Mouse (Mus musculus) hindbrain, embryonic 11.5 days (tissue): ENCODE results near the gene Prickle4. TPM values are rescaled to one million over a fixed set of nuclear protein-coding genes. Genes with fewer than 3 reads are reported as not detected.

Experiments
- ATAC-seq: fragments of 200-750 bp; cut with Nextera tagmentation; 2 replicates; pipeline ENCODE4 v1.8.0; 2017; ENCODE audit warnings: mild to moderate bottlenecking, moderate TSS enrichment, moderate library complexity; ENCODE audit not compliant: low FRiP score
- DNase-seq: peaks from one replicate; pipeline ENCODE4 v3.0.0-alpha.2; 2015; ENCODE audit warnings: low spot score
- H3K27ac ChIP-seq: fragments of 300-500 bp; sonication (generic); 2 replicates; pipeline ENCODE4 v1.5.1; 2014; ENCODE audit warnings: mild to moderate bottlenecking, low read depth, low read length
- H3K27me3 ChIP-seq: fragments of 300-500 bp; sonication (generic); 2 replicates; pipeline ENCODE4 v1.6.1; 2014; ENCODE audit warnings: mild to moderate bottlenecking, low read length, moderate library complexity, mixed read lengths; ENCODE audit not compliant: control insufficient read depth, insufficient read depth
- H3K36me3 ChIP-seq: fragments of 300-500 bp; sonication (generic); 2 replicates; pipeline ENCODE4 v1.6.1; 2014; ENCODE audit warnings: mild to moderate bottlenecking, low read length, moderate library complexity, mixed read lengths; ENCODE audit not compliant: control insufficient read depth, insufficient read depth
- H3K4me1 ChIP-seq: fragments of 300-500 bp; sonication (generic); replicated peaks from 2 replicates; pipeline ENCODE4 v1.6.1; 2014; ENCODE audit warnings: low read length, mixed read lengths; ENCODE audit not compliant: control insufficient read depth, insufficient read depth
- H3K4me2 ChIP-seq: fragments of 300-500 bp; sonication (generic); replicated peaks from 2 replicates; pipeline ENCODE4 v1.6.1; 2014; ENCODE audit warnings: mild to moderate bottlenecking, low read depth, low read length
- H3K4me3 ChIP-seq: fragments of 300-500 bp; sonication (generic); 2 replicates; pipeline ENCODE4 v1.5.1; 2014; ENCODE audit warnings: low read depth, low read length
- H3K9ac ChIP-seq: fragments of 300-500 bp; sonication (generic); 2 replicates; pipeline ENCODE4 v1.6.1; 2014; ENCODE audit warnings: low read depth, low read length
- H3K9me3 ChIP-seq: fragments of 300-500 bp; sonication (generic); 2 replicates; pipeline ENCODE4 v1.6.1; 2016; ENCODE audit warnings: low read length; ENCODE audit not compliant: control insufficient read depth
- WGBS: fragments of 180-500 bp; shearing (Covaris S2); extraction: QIAGEN DNeasy Blood & Tissue Kit; methylation state at CpG from one replicate; pipeline ENCODE4 v1.1.7; 2014; 5-methylcytosine and 5-hydroxymethylcytosine counted together
- polyA plus RNA-seq: library from polyadenylated mRNA; unstranded; fragments of >200 nt; fragmentation: Nextera tagmentation; extraction: Ambion mirVana; gene quantifications from 2 replicates; pipeline ENCODE4 v1.2.1, GENCODE M21; 2014

Prickle4 gene
- polyA plus RNA-seq, 1 experiment from 2014 or later, result 1.8 TPM

GRCm38 (mm10) chr17:47688344-47688607 is 6.3 kb downstream of the Prickle4 start, which contains the start of gene Tomm6:
Gene Tomm6, minus strand, starts transcription at chr17:47688386.
- WGBS, result 0% methylated on average over 9 of the region's 9 CpGs
- H3K4me3 ChIP-seq, result peak within 1 kb of the TSS; percentile 83

DNA sequence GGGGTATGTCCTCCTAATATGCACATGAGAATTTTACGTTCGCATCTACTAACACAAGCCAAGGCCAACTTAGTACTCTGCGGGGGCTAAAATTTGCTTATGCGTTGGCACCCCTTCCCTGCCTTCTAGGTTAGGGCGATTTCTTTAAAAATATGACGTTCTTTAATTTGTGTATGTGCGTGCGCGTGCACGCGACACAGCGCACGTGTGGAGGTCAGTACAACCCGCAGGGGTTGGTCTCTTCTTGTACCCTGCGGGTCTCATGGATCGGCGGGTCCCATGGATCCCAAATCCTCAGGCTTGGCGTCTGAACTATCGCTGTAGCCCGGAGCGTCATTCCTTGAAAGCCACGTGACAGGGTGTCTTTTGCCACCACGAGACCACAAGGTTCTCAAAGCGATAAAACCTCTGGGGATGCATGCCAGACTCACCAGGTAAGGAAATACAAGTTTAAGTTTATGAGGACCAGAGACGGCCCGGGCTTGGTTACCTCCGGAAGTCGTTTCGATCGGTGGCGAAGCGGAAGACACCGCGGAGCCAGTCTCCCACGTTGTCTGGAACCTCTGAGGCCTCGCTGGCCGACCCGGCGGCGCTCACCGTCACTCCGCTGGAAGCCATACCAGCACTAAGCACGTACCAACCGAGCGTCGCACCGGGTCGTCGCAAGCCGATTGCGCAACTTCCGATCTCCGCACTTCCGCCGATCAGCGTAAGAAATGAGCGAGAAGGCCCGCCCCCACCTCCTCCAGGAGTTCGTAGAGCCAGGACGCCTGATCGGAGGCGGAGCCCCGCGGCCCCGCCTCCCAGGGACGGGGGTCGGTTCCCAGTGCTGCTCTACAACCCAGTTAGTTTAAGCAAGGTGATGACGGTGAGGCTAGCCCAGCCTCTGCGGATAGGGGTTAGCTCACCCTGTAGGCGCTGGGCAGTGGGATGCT is 6.9 kb downstream of the Prickle4 start:
- peak; percentile 92 for ATAC-seq
- under 1% methylated on average over 70 of the region's 70 CpGs for WGBS
- H3K4me2 ChIP-seq, result peak overlapping the region; percentile 93
- peak overlapping the region; percentile 81 for H3K27ac ChIP-seq
- peak; percentile 98 for DNase-seq
- H3K9me3 ChIP-seq, result no peaks in the 10 kb centered on the region
- H3K27me3 ChIP-seq, result no peaks in the 10 kb centered on the region
- 0 out of 2 replicates have a peak, but pooled peaks cover 3% of the 10 kb centered on the region for H3K36me3 ChIP-seq
- peak overlapping the region; percentile 86 for H3K9ac ChIP-seq
- peak overlapping the region; percentile 83 for H3K4me3 ChIP-seq
- peaks cover 9% of the 10 kb centered on the region for H3K4me1 ChIP-seq

More at GRCm38 (mm10) chr17:47688344-47688607, 6.3 kb downstream of the Prickle4 start, which contains the start of gene Tomm6:
- Histone ChIP-seq H3K27me3 (no peaks in the 10 kb centered on the region), H3K4me2 (peak within 1 kb of the TSS; percentile 93), H3K9ac (peak within 1 kb of the TSS; percentile 86), H3K27ac (peak within 1 kb of the TSS; percentile 81), H3K9me3 (no peaks in the 10 kb centered on the region), H3K4me1 (peaks cover 9% of the 10 kb centered on the region), H3K36me3 (0 out of 2 replicates have a peak, but pooled peaks cover 3% of the 10 kb centered on the region)
- no peak for ATAC-seq
- DNase-seq, result no peak

- Histone ChIP-seq H3K36me3 (peaks cover 11% of the 10 kb centered on the region; the same call in 1 of the 2 replicates), H3K4me2 (no peak overlapping the region), H3K4me3 (no peak overlapping the region), H3K9me3 (no peaks in the 10 kb centered on the region), H3K27ac (no peak overlapping the region), H3K4me1 (peaks cover 6% of the 10 kb centered on the region), H3K27me3 (no peaks in the 10 kb centered on the region), H3K9ac (no peak overlapping the region)
- WGBS, result 90% methylated on average over 4 of the region's 4 CpGs
- no peak for DNase-seq
- no peak for ATAC-seq
Measured at GRCm38 (mm10) chr17:47682836-47683235, 11.7 kb downstream of the Prickle4 start.

- Histone ChIP-seq H3K27me3 (no peaks in the 10 kb centered on the region), H3K9me3 (no peaks in the 10 kb centered on the region), H3K4me1 (no peaks in the 10 kb centered on the region), H3K27ac (no peak overlapping the region), H3K4me2 (no peak overlapping the region), H3K36me3 (peaks cover 8% of the 10 kb centered on the region; the same call in 1 of the 2 replicates), H3K9ac (no peak overlapping the region), H3K4me3 (no peak overlapping the region)
- ATAC-seq, result no peak
- 91% methylated on average over 5 of the region's 5 CpGs for WGBS
- DNase-seq, result no peak
Measured at GRCm38 (mm10) chr17:47678702-47679101, 15.8 kb downstream of the Prickle4 start.

- H3K27ac ChIP-seq, result no peak overlapping the region
- DNase-seq, result no peak
- ATAC-seq, result no peak
- no peak overlapping the region for H3K4me3 ChIP-seq
- 91% methylated on average over 5 of the region's 5 CpGs for WGBS
- no peaks in the 10 kb centered on the region for H3K9me3 ChIP-seq
- peaks cover 8% of the 10 kb centered on the region; the same call in 1 of the 2 replicates for H3K36me3 ChIP-seq
- no peak overlapping the region for H3K9ac ChIP-seq
- peaks cover 3% of the 10 kb centered on the region for H3K4me1 ChIP-seq
- H3K27me3 ChIP-seq, result no peaks in the 10 kb centered on the region; the same call in 1 of the 2 replicates
- H3K4me2 ChIP-seq, result no peak overlapping the region
Measured at GRCm38 (mm10) chr17:47678238-47678637, 16.3 kb downstream of the Prickle4 start.

GRCm38 (mm10) chr17:47676581-47676980 is 18.0 kb downstream of the Prickle4 start:
- H3K36me3 ChIP-seq, result peaks cover 8% of the 10 kb centered on the region; the same call in 1 of the 2 replicates
- peaks cover 9% of the 10 kb centered on the region for H3K4me1 ChIP-seq
- no peak for ATAC-seq
- H3K4me2 ChIP-seq, result no peak overlapping the region
- 24% methylated on average over 9 of the region's 9 CpGs for WGBS
- peaks cover 5% of the 10 kb centered on the region; the same call in 1 of the 2 replicates for H3K27me3 ChIP-seq
- H3K4me3 ChIP-seq, result no peak overlapping the region
- H3K9ac ChIP-seq, result no peak overlapping the region
- H3K9me3 ChIP-seq, result no peaks in the 10 kb centered on the region
- DNase-seq, result peak; percentile 86
- H3K27ac ChIP-seq, result no peak overlapping the region

DNA sequence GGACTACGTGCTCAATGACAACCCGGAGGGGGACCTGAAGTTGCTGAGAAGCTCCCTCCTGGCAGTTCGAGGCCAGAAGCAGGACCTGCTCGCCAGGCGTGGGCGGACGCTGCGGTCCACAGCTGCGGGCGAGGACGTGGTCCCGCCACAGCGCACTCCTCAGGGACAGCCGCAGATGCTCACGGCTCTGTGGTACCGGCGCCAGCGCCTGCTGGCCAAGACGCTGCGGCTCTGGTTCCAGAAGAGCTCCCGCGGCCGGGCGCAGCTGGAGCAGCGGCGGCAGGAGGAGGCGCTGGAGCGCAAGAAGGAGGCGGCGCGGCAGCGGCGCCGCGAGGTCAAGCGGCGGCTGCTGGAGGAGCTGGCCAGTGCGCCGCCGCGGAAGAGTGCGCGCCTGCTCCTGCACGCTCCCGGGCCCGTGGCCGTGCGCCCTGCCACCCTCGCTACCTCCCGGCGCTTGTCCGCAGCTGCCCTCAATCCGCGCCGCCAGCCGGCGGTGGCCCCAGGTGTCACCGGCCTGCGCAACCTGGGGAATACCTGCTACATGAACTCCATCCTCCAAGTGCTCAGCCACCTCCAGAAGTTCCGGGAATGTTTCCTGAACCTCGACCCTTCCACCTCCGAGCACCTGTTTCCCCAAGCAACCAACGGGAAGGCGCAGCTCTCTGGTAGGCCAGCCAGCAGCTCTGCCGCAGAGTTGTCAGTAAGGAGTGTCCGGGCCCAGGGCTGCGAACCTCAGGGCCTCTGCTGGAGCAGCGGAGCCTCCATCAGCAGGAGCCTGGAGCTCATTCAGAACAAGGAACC is 22.0 kb downstream of the Prickle4 start:
- peak overlapping the region; percentile 59 for H3K9ac ChIP-seq
- no peaks in the 10 kb centered on the region for H3K36me3 ChIP-seq
- H3K4me1 ChIP-seq, result peaks cover 9% of the 10 kb centered on the region
- H3K27ac ChIP-seq, result no peak overlapping the region
- no peaks in the 10 kb centered on the region for H3K9me3 ChIP-seq
- 4% methylated on average over 64 of the region's 68 CpGs for WGBS
- DNase-seq, result peak; percentile 78
- ATAC-seq, result peak; percentile 71
- peak overlapping the region; percentile 78 for H3K4me2 ChIP-seq
- H3K27me3 ChIP-seq, result peaks cover 7% of the 10 kb centered on the region; the same call in 1 of the 2 replicates
- H3K4me3 ChIP-seq, result peak overlapping the region; percentile 35

GRCm38 (mm10) chr17:47671988-47672310 is 22.6 kb downstream of the Prickle4 start:
- Histone ChIP-seq H3K4me3 (peak overlapping the region; percentile 35), H3K4me1 (peaks cover 9% of the 10 kb centered on the region), H3K27me3 (peaks cover 7% of the 10 kb centered on the region; the same call in 1 of the 2 replicates), H3K9ac (peak overlapping the region; percentile 59), H3K4me2 (peak overlapping the region; percentile 78), H3K27ac (no peak overlapping the region), H3K9me3 (no peaks in the 10 kb centered on the region), H3K36me3 (no peaks in the 10 kb centered on the region)
- DNase-seq, result no peak
- ATAC-seq, result peak; percentile 44; the same call in 1 of the 2 replicates
- WGBS, result 12% methylated on average over 14 of the region's 14 CpGs
